Mouse (Mus musculus): ENCODE measurements at regions not wholly inside any gene's neighbourhood (a gene's known extent, or its start where the extent isn't known, plus 50 kb on each side); places are given as distances from the start of the nearest gene placed in this dataset.

- no peak for DNase-seq
Measured at GRCm38 (mm10) chr5:116897391-116897790, 218.5 kb downstream of the Suds3 start.

GRCm38 (mm10) chr5:116895036-116895783 lies 220.7 kb downstream of the Suds3 start:
- peak; percentile 3 for DNase-seq

- peak; percentile 3 for DNase-seq
Measured at GRCm38 (mm10) chr5:116894575-116894974, 221.3 kb downstream of the Suds3 start.

GRCm38 (mm10) chr5:116892877-116893276 lies 223.0 kb downstream of the Suds3 start:
- no peak for DNase-seq

GRCm38 (mm10) chr5:116889224-116889623 lies 226.7 kb downstream of the Suds3 start:
- no peak for DNase-seq

- DNase-seq: peak; percentile 14
Measured at GRCm38 (mm10) chr5:116886181-116887136, 229.5 kb downstream of the Suds3 start.

GRCm38 (mm10) chr5:116879761-116880160 lies 236.2 kb downstream of the Suds3 start:
- DNase-seq: no peak

- DNase-seq: no peak
Measured at GRCm38 (mm10) chr5:116874941-116875340, 241.0 kb downstream of the Suds3 start.

GRCm38 (mm10) chr5:116868115-116868514 lies 247.8 kb downstream of the Suds3 start:
- no peak for DNase-seq

GRCm38 (mm10) chr5:116864275-116864674 lies 251.6 kb downstream of the Suds3 start:
- no peak for DNase-seq

- DNase-seq: no peak
Measured at GRCm38 (mm10) chr5:116852691-116853090, 261.1 kb upstream of the Srrm4 start.

GRCm38 (mm10) chr5:116831874-116832273 lies 240.3 kb upstream of the Srrm4 start:
- no peak for DNase-seq

GRCm38 (mm10) chr5:116829771-116830170 lies 238.2 kb upstream of the Srrm4 start:
- no peak for DNase-seq

GRCm38 (mm10) chr5:116823260-116823659 lies 231.6 kb upstream of the Srrm4 start:
- no peak for DNase-seq

- DNase-seq: peak; percentile 5
Measured at GRCm38 (mm10) chr5:116822141-116822540, 230.5 kb upstream of the Srrm4 start.

- DNase-seq: no peak
Measured at GRCm38 (mm10) chr5:116809799-116810198, 218.2 kb upstream of the Srrm4 start.

- DNase-seq: no peak
Measured at GRCm38 (mm10) chr5:116809001-116809759, 217.6 kb upstream of the Srrm4 start.

GRCm38 (mm10) chr5:116797460-116797859 lies 205.8 kb upstream of the Srrm4 start:
- DNase-seq: no peak

- DNase-seq: no peak
Measured at GRCm38 (mm10) chr5:116795169-116795568, 203.6 kb upstream of the Srrm4 start.

- no peak for DNase-seq
Measured at GRCm38 (mm10) chr5:116790419-116790818, 198.8 kb upstream of the Srrm4 start.

GRCm38 (mm10) chr5:116789859-116790258 lies 198.2 kb upstream of the Srrm4 start:
- DNase-seq: no peak

GRCm38 (mm10) chr5:116776450-116776849 lies 184.8 kb upstream of the Srrm4 start:
- peak; percentile 1 for DNase-seq

GRCm38 (mm10) chr5:116766261-116766660 lies 174.6 kb upstream of the Srrm4 start:
- DNase-seq: no peak

Measured in cerebellum, adult 11 months (tissue).